Mouse (Mus musculus) gastrocnemius, postnatal 10 days (tissue): Measurements from ENCODE around the gene Tmem256. TPM values are rescaled to one million over a fixed set of nuclear protein-coding genes. Genes with fewer than 3 reads are reported as not detected.

Source experiments
- DNase-seq: peaks from one replicate; pipeline ENCODE4 v3.0.0; 2021; ENCODE audit warnings: mixed read lengths
- microRNA-seq, 2 experiments: library from miRNA; unstranded; fragments of <30 nt; microRNA quantifications; one replicate each; pipeline ENCODE4 v1.2.0; 2021
- total RNA-seq, 2 experiments: library from RNA; stranded (reverse); gene quantifications; 2 replicates each; pipeline ENCODE4 v1.2.3; 2021

Tmem256 gene
- total RNA-seq, 2 experiments from 2014 or later = 121 to 122 TPM

DNA sequence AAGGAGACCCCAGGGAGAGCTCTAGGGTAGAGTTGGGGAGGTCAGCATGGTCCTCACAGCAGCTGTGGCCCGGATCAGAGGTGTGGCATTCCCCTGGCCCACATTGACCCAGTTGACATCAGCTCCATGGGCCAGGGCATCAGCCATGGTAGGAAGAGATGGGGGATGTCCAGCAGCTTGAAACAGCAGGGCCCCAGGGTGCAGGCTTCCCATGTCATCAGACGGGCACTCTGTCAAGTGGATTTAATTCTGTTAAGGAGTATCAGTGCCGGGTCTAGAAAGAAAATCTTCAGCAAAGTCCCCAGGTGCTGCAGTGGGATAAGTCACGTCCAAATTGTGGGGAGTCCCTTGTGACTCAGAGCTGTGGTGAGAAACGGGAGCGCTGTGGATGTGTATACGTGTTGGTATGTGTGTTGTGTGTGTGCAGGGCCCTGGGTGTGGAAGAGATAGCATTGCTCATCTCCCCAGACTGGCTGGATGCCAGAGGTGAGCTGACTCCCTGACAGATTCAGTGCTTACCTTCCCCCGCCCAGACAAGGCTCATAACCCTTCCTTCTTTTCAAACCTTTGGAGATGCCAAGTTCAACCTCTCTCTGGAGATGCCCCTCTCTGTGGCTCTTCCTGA, 45.3 kb downstream of the Tmem256 start:
- DNase-seq = no peak

- no peak for DNase-seq
These were observed 45.9 kb downstream of the Tmem256 start for GRCm38 (mm10) chr11:69884240-69884639.

- DNase-seq = no peak
These were observed 46.3 kb downstream of the Tmem256 start for GRCm38 (mm10) chr11:69884663-69885062.

- no peak for DNase-seq
These were observed 48.8 kb downstream of the Tmem256 start for GRCm38 (mm10) chr11:69886907-69887635.

Small RNAs within 50 kb of the gene (microRNA-seq; reads per million reads assigned to microRNA genes)
- 0 reads per million in 2 experiments for gene Mir6924

Other genes with a start within 250 kb of the Tmem256 start
- gene Atp1b2, start 232.6 kb upstream of the Tmem256 start, total RNA-seq = 100 to 1,000 TPM; 351 to 394 TPM
- under 1 TPM in 1 of 2 experiments, not detected in 1; 0.54 TPM for gene Shbg, start 220.6 kb upstream of the Tmem256 start, total RNA-seq
- 1 to 10 TPM; 5.6 to 5.7 TPM for gene Sat2, start 216.5 kb upstream of the Tmem256 start, total RNA-seq
- 10 to 100 TPM; 66.3 to 85.0 TPM for gene Fxr2, start 205.5 kb upstream of the Tmem256 start, total RNA-seq
- gene Sox15, start 183.2 kb upstream of the Tmem256 start, total RNA-seq = under 1 TPM in 1 of 2 experiments, not detected in 1; 0.32 TPM
- 10 to 100 TPM; 21.1 to 21.3 TPM for gene Mpdu1, start 175.9 kb upstream of the Tmem256 start, total RNA-seq
- 10 to 100 TPM in 1 of 2 experiments, 1 to 10 TPM in 1; 6.1 to 14.1 TPM for gene Cd68, start 172.4 kb upstream of the Tmem256 start, total RNA-seq
- 100 to 1,000 TPM; 216 to 234 TPM for gene Eif4a1, start 166.1 kb upstream of the Tmem256 start, total RNA-seq
- gene Senp3, start 156.4 kb upstream of the Tmem256 start, total RNA-seq = 10 to 100 TPM; 29.5 to 36.0 TPM
- 1 to 10 TPM; 1.6 to 2.1 TPM for gene Tnfsf13, start 152.7 kb upstream of the Tmem256 start, total RNA-seq
- 10 to 100 TPM; 15.9 to 17.6 TPM for gene Tnfsf12, start 142.7 kb upstream of the Tmem256 start, total RNA-seq
- 1 to 10 TPM; 2.9 to 4.5 TPM for gene Tnfsfm13, start 142.4 kb upstream of the Tmem256 start, total RNA-seq
- 10 to 100 TPM; 45.9 to 49.4 TPM for gene Polr2a, start 79.9 kb upstream of the Tmem256 start, total RNA-seq
- gene Slc35g3, start 76.5 kb upstream of the Tmem256 start, total RNA-seq = not detected
- gene Zbtb4, start 72.6 kb upstream of the Tmem256 start, total RNA-seq = 10 to 100 TPM; 21.0 to 29.3 TPM
- 100 to 1,000 TPM; 105 to 124 TPM for gene Chrnb1, start 42.6 kb upstream of the Tmem256 start, total RNA-seq
- gene Fgf11, start 36.7 kb upstream of the Tmem256 start, total RNA-seq = 10 to 100 TPM; 10.5 to 12.2 TPM
- gene Tmem102, start 32.9 kb upstream of the Tmem256 start, total RNA-seq = not detected
- not detected for gene Gm39566, start 23.2 kb upstream of the Tmem256 start, total RNA-seq
- gene Spem2, start 20.0 kb upstream of the Tmem256 start, total RNA-seq = not detected
- gene Spem1, start 16.3 kb upstream of the Tmem256 start, total RNA-seq = not detected
- gene Nlgn2, start 730 bp upstream of the Tmem256 start, total RNA-seq = 10 to 100 TPM; 10.3 to 15.9 TPM
- 10 to 100 TPM; 25.4 to 27.9 TPM for gene Plscr3, start 7.9 kb downstream of the Tmem256 start, total RNA-seq
- under 1 TPM; 0.11 to 0.31 TPM for gene Tnk1, start 20.2 kb downstream of the Tmem256 start, total RNA-seq
- gene Tmem95, start 39.5 kb downstream of the Tmem256 start, total RNA-seq = not detected
- 1 to 10 TPM; 2.3 to 3.7 TPM for gene Kctd11, start 42.9 kb downstream of the Tmem256 start, total RNA-seq
- 1 to 10 TPM in 1 of 2 experiments, under 1 TPM in 1; 0.42 to 1.0 TPM for gene Acap1, start 57.0 kb downstream of the Tmem256 start, total RNA-seq
- 1 to 10 TPM; 1.8 to 2.4 TPM for gene 2810408A11Rik, start 62.5 kb downstream of the Tmem256 start, total RNA-seq
- gene Neurl4, start 62.6 kb downstream of the Tmem256 start, total RNA-seq = 10 to 100 TPM; 31.2 to 31.8 TPM
- gene Gps2, start 75.4 kb downstream of the Tmem256 start, total RNA-seq = 10 to 100 TPM; 29.0 to 31.3 TPM
- 100 to 1,000 TPM; 600 to 663 TPM for gene Eif5a, start 83.4 kb downstream of the Tmem256 start, total RNA-seq
- 1 to 10 TPM; 2.7 to 4.1 TPM for gene Ybx2, start 97.3 kb downstream of the Tmem256 start, total RNA-seq
- 100 to 1,000 TPM; 128 to 165 TPM for gene Slc2a4, start 109.7 kb downstream of the Tmem256 start, total RNA-seq
- under 1 TPM in 1 of 2 experiments, not detected in 1; 0.38 TPM for gene Cldn7, start 126.3 kb downstream of the Tmem256 start, total RNA-seq
- gene Ctdnep1, start 142.6 kb downstream of the Tmem256 start, total RNA-seq = 100 to 1,000 TPM; 237 to 249 TPM
- gene Elp5, start 144.0 kb downstream of the Tmem256 start, total RNA-seq = 10 to 100 TPM; 46.9 to 53.2 TPM
- 100 to 1,000 TPM; 195 to 228 TPM for gene Gabarap, start 152.6 kb downstream of the Tmem256 start, total RNA-seq
- 10 to 100 TPM; 22.2 to 28.9 TPM for gene Phf23, start 157.3 kb downstream of the Tmem256 start, total RNA-seq
- gene Dvl2, start 162.1 kb downstream of the Tmem256 start, total RNA-seq = 10 to 100 TPM in 1 of 2 experiments, 1 to 10 TPM in 1; 8.2 to 14.7 TPM
- 100 to 1,000 TPM; 217 to 254 TPM for gene Acadvl, start 176.9 kb downstream of the Tmem256 start, total RNA-seq
- gene Dlg4, start 178.4 kb downstream of the Tmem256 start, total RNA-seq = 10 to 100 TPM; 16.5 to 28.7 TPM
- gene Asgr1, start 215.6 kb downstream of the Tmem256 start, total RNA-seq = under 1 TPM in 1 of 2 experiments, not detected in 1; 0.29 TPM